Mouse (Mus musculus) C2C12 (cell line): ENCODE measurements around the gene Ppm1h. TPM values are rescaled to one million over a fixed set of nuclear protein-coding genes. Genes with fewer than 3 reads are reported as not detected.

Experiments used
- H3K27me3 ChIP-seq: one replicate; pipeline ENCODE4 v1.6.1; 2011; ENCODE audit not compliant: control insufficient read depth, insufficient read depth, insufficient read length
- H3K36me3 ChIP-seq: one replicate; pipeline ENCODE4 v1.6.1; 2011; ENCODE audit not compliant: control insufficient read depth, insufficient read depth
- H3K4me3 ChIP-seq: one replicate; pipeline ENCODE4 v1.5.1; 2011; ENCODE audit warnings: mild to moderate bottlenecking, control low read depth; ENCODE audit not compliant: poor library complexity, insufficient read depth, severe bottlenecking
- H3K79me2 ChIP-seq: one replicate; pipeline ENCODE4 v1.6.1; 2011; ENCODE audit not compliant: control insufficient read depth, insufficient read depth
- H3K79me3 ChIP-seq: one replicate; pipeline ENCODE4 v1.6.1; 2011; ENCODE audit warnings: low read depth, control low read depth
- H3ac ChIP-seq: one replicate; pipeline ENCODE3; 2011; ENCODE audit warnings: low read depth; ENCODE audit not compliant: control insufficient read depth, insufficient read length
- CEBPB ChIP-seq: IDR thresholded peaks from one replicate; pipeline ENCODE4 v1.6.1; 2011; ENCODE audit warnings: low read depth, mild to moderate bottlenecking, control low read depth, moderate library complexity
- CTCF ChIP-seq: IDR thresholded peaks from one replicate; pipeline ENCODE4 v1.5.1; 2011; ENCODE audit not compliant: control insufficient read depth, insufficient read depth, insufficient read length
- FOSL1 ChIP-seq: IDR thresholded peaks from one replicate; pipeline ENCODE4 v1.8.0; 2011; ENCODE audit warnings: mild to moderate bottlenecking, low read length; ENCODE audit not compliant: poor library complexity, insufficient read depth, severe bottlenecking
- MAX ChIP-seq: IDR thresholded peaks from one replicate; pipeline ENCODE4 v1.6.1; 2011; ENCODE audit warnings: mild to moderate bottlenecking, control low read depth
- MYOD1 ChIP-seq: IDR thresholded peaks from one replicate; pipeline ENCODE4 v1.6.1; 2011; ENCODE audit warnings: low read depth; ENCODE audit not compliant: control insufficient read depth, insufficient read length
- MYOG ChIP-seq: IDR thresholded peaks from one replicate; pipeline ENCODE4 v1.6.1; 2011; ENCODE audit not compliant: control insufficient read depth, insufficient read length; ENCODE audit errors: extremely low read depth
- USF1 ChIP-seq: IDR thresholded peaks from one replicate; pipeline ENCODE4 v1.6.1; 2011; ENCODE audit warnings: low read depth, mild to moderate bottlenecking, control low read depth, moderate library complexity
- polyA plus RNA-seq: library from polyadenylated mRNA; unstranded; fragments of >200 nt; fragmentation: generic; extraction: Trizol; gene quantifications from one replicate; pipeline ENCODE4 v1.2.1, GENCODE M21; 2012; ENCODE audit warnings: missing spikeins

Gene Ppm1h
- polyA plus RNA-seq, 1 experiment, result 0.06 TPM

- TF ChIP-seq MAX (no peak), MYOD1 (no peak), MYOG (no peak), CTCF (no peak), CEBPB (no peak), USF1 (no peak)
- no peak overlapping the region for H3K4me3 ChIP-seq
- no peaks in the 10 kb centered on the region for H3K79me3 ChIP-seq
- H3K36me3 ChIP-seq, result no peaks in the 10 kb centered on the region
- no peak overlapping the region for H3ac ChIP-seq
- H3K27me3 ChIP-seq, result no peaks in the 10 kb centered on the region
- no peaks in the 10 kb centered on the region for H3K79me2 ChIP-seq
Observed at GRCm38 (mm10) chr10:122718951-122719350, 40.4 kb downstream of the Ppm1h start.

GRCm38 (mm10) chr10:122722111-122722510 lies 43.5 kb downstream of the Ppm1h start:
- H3K27me3 ChIP-seq, result no peaks in the 10 kb centered on the region
- H3ac ChIP-seq, result no peak overlapping the region
- no peak overlapping the region for H3K4me3 ChIP-seq
- no peaks in the 10 kb centered on the region for H3K79me2 ChIP-seq
- no peaks in the 10 kb centered on the region for H3K36me3 ChIP-seq
- no peak for TF ChIP-seq FOSL1
- TF ChIP-seq MYOG, result no peak
- no peak for TF ChIP-seq MAX
- no peak for TF ChIP-seq MYOD1
- no peak for TF ChIP-seq CEBPB
- TF ChIP-seq USF1, result no peak
- TF ChIP-seq CTCF, result no peak
- H3K79me3 ChIP-seq, result no peaks in the 10 kb centered on the region

GRCm38 (mm10) chr10:122724692-122725091 lies 46.1 kb downstream of the Ppm1h start:
- no peak overlapping the region for H3ac ChIP-seq
- H3K4me3 ChIP-seq, result no peak overlapping the region
- no peaks in the 10 kb centered on the region for H3K79me3 ChIP-seq
- H3K36me3 ChIP-seq, result no peaks in the 10 kb centered on the region
- H3K79me2 ChIP-seq, result no peaks in the 10 kb centered on the region
- TF ChIP-seq USF1, result no peak
- TF ChIP-seq MYOD1, result no peak
- no peak for TF ChIP-seq MAX
- no peak for TF ChIP-seq CEBPB
- no peak for TF ChIP-seq MYOG
- no peak for TF ChIP-seq FOSL1
- no peaks in the 10 kb centered on the region for H3K27me3 ChIP-seq

GRCm38 (mm10) chr10:122727228-122727627 lies 48.7 kb downstream of the Ppm1h start:
- TF ChIP-seq FOSL1 (no peak), USF1 (no peak), CEBPB (no peak), CTCF (no peak), MYOD1 (no peak), MAX (no peak), MYOG (no peak)
- H3K4me3 ChIP-seq, result no peak overlapping the region
- H3K79me3 ChIP-seq, result no peaks in the 10 kb centered on the region
- no peaks in the 10 kb centered on the region for H3K36me3 ChIP-seq
- H3K79me2 ChIP-seq, result no peaks in the 10 kb centered on the region
- no peak overlapping the region for H3ac ChIP-seq
- peaks cover 2% of the 10 kb centered on the region for H3K27me3 ChIP-seq

GRCm38 (mm10) chr10:122728172-122728571 lies 49.6 kb downstream of the Ppm1h start:
- no peaks in the 10 kb centered on the region for H3K79me3 ChIP-seq
- H3K4me3 ChIP-seq, result no peak overlapping the region
- TF ChIP-seq MYOG, result no peak
- no peak for TF ChIP-seq CTCF
- TF ChIP-seq MYOD1, result no peak
- no peak for TF ChIP-seq MAX
- TF ChIP-seq FOSL1, result no peak
- TF ChIP-seq CEBPB, result no peak
- TF ChIP-seq USF1, result no peak
- H3K27me3 ChIP-seq, result peaks cover 4% of the 10 kb centered on the region
- H3K36me3 ChIP-seq, result no peaks in the 10 kb centered on the region
- H3ac ChIP-seq, result no peak overlapping the region
- H3K79me2 ChIP-seq, result no peaks in the 10 kb centered on the region

GRCm38 (mm10) chr10:122732146-122732545 lies 53.6 kb downstream of the Ppm1h start:
- Histone ChIP-seq H3K36me3 (no peaks in the 10 kb centered on the region), H3K27me3 (peaks cover 4% of the 10 kb centered on the region)

More at GRCm38 (mm10) chr10:122732146-122732545, 53.6 kb downstream of the Ppm1h start:
- TF ChIP-seq FOSL1 (no peak), MYOD1 (no peak), MAX (no peak), USF1 (no peak), CTCF (no peak), CEBPB (no peak), MYOG (no peak)
- Histone ChIP-seq H3K4me3 (no peak overlapping the region), H3K79me3 (no peaks in the 10 kb centered on the region), H3K79me2 (no peaks in the 10 kb centered on the region), H3ac (no peak overlapping the region)
